Mouse (Mus musculus) heart, embryonic 12.5 days (tissue): ENCODE results near the gene Dclk1. TPM values are rescaled to one million over a fixed set of nuclear protein-coding genes. Genes with fewer than 3 reads are reported as not detected.

Source experiments
- polyA plus RNA-seq: library from polyadenylated mRNA; unstranded; fragments of >200 nt; fragmentation: Nextera tagmentation; extraction: Ambion mirVana; gene quantifications from 2 replicates; pipeline ENCODE4 v1.2.1, GENCODE M21; 2016

The Dclk1 gene
- polyA plus RNA-seq, 1 experiment from 2014 or later = 8.6 TPM

Other genes with a start within 250 kb of the Dclk1 start
- gene Ccna1, start 186.9 kb upstream of the Dclk1 start, polyA plus RNA-seq = 1.3 and 2.0 TPM in 2 replicates
- 49.0 and 49.1 TPM in 2 replicates for gene Spg20, start 130.3 kb upstream of the Dclk1 start, polyA plus RNA-seq
- gene Ccdc169, start 105.0 kb upstream of the Dclk1 start, polyA plus RNA-seq = 0.08 TPM in 1 of 2 replicates, not detected in the other
- gene Sohlh2, start 60.3 kb upstream of the Dclk1 start, polyA plus RNA-seq = 0.06 and 0.10 TPM in 2 replicates
- not detected in 2 replicates for gene Gm21954, start 229.8 kb downstream of the Dclk1 start, polyA plus RNA-seq